Mouse (Mus musculus): ENCODE results near the gene Nos2.

DNA sequence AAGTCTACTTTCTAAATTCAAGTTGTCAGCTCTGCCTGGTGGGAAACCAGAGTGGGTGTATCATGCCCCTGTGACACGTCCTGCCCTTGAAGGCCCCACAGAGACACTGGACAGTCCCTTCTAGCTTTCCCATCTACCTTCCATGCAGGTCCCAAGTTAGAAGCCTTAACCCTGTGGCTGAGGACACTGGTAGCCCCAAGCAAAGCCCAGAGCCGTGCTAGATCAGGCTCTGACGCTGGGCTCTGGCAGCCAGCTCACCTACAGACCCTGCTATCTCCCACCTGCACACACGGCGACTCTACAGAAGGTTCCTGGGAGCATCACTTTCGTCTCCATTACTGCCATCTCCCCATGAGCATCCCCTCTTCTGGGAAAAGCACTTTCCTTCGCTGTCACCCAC lies 63.0 kb downstream of the Nos2 start:
- TF ChIP-seq POLR2A (IDR thresholded peaks at IDR 0.05; ENCODE audit: borderline replicate concordance, low read depth, low read length) (no peak), CTCF (IDR thresholded peaks at IDR 0.05; ENCODE audit: low read depth, low read length) (no peak)
